Mouse (Mus musculus): ENCODE results near the gene Acvr1c.

DNA sequence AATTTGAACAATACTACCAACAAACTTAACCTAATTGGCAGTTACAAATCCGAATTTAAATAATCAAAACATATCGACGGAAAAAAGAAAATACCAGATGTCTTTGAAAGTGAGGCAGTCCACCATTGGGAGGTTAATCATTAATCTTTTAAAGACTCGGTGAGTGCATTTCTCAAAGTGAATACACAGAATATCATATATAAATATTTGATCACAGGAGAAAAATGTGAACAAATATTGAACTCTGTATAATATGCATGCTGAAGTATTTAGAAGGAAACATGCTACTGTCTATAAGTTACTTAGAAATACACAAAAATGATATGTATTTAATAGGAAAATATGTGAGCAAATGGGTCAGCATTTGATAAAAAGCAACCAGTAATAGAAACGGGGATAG is 21.0 kb downstream of the Acvr1c start:
- TF ChIP-seq POLR2A (IDR thresholded peaks at IDR 0.05; ENCODE audit: low read depth, low read length): no peak
- no peak for TF ChIP-seq CTCF (IDR thresholded peaks at IDR 0.05; ENCODE audit: borderline replicate concordance, insufficient read depth, low read length)
